Mouse (Mus musculus) liver, embryonic 16.5 days (tissue): Measurements from ENCODE around the gene Asgr2. TPM values are rescaled to one million over a fixed set of nuclear protein-coding genes. Genes with fewer than 3 reads are reported as not detected.
"Not testable (repeated sequence)": the region's sequence is repeated elsewhere in the genome, so short reads cannot be mapped to it uniquely, and the experiment has no call there.

Experiments
- ATAC-seq: fragments of 200-750 bp; cut with Nextera tagmentation; 2 replicates; pipeline ENCODE4 v1.8.0; 2017; ENCODE audit warnings: low read depth, mild to moderate bottlenecking, moderate number of reproducible peaks, moderate library complexity
- H3K27ac ChIP-seq: fragments of 300-500 bp; sonication (generic); 2 replicates; pipeline ENCODE4 v1.5.1; 2014; ENCODE audit warnings: mild to moderate bottlenecking, low read length
- H3K27me3 ChIP-seq: fragments of 300-500 bp; sonication (generic); 2 replicates; pipeline ENCODE4 v1.6.1; 2014; ENCODE audit warnings: low read depth, low read length, mixed read lengths; ENCODE audit not compliant: control insufficient read depth, insufficient read depth
- H3K36me3 ChIP-seq: fragments of 300-500 bp; sonication (generic); 2 replicates; pipeline ENCODE4 v1.6.1; 2014; ENCODE audit warnings: mild to moderate bottlenecking; ENCODE audit not compliant: control insufficient read depth, insufficient read depth
- H3K4me1 ChIP-seq: fragments of 300-500 bp; sonication (generic); 2 replicates; pipeline ENCODE4 v1.6.1; 2014; ENCODE audit warnings: low read depth, low read length, mixed read lengths; ENCODE audit not compliant: control insufficient read depth
- H3K4me2 ChIP-seq: fragments of 300-500 bp; sonication (generic); 2 replicates; pipeline ENCODE4 v1.6.1; 2014; ENCODE audit warnings: low read depth, low read length, mixed read lengths
- H3K4me3 ChIP-seq: fragments of 300-500 bp; sonication (generic); 2 replicates; pipeline ENCODE4 v1.5.1; 2014; ENCODE audit warnings: low read depth, mild to moderate bottlenecking, low read length
- H3K9ac ChIP-seq: fragments of 300-500 bp; sonication (generic); 2 replicates; pipeline ENCODE4 v1.6.1; 2014; ENCODE audit warnings: low read depth, low read length
- H3K9me3 ChIP-seq: fragments of 300-500 bp; sonication (generic); replicated peaks from 2 replicates; pipeline ENCODE4 v1.6.1; 2016; ENCODE audit warnings: low read length; ENCODE audit not compliant: control insufficient read depth
- WGBS: fragments of 180-500 bp; shearing (Covaris S2); extraction: QIAGEN DNeasy Blood & Tissue Kit; methylation state at CpG from one replicate; pipeline ENCODE4 v1.1.7; 2014; ENCODE audit not compliant: insufficient replicate concordance; 5-methylcytosine and 5-hydroxymethylcytosine counted together
- polyA plus RNA-seq: library from polyadenylated mRNA; unstranded; fragments of >200 nt; fragmentation: Nextera tagmentation; extraction: Ambion mirVana; gene quantifications from 2 replicates; pipeline ENCODE4 v1.2.1, GENCODE M21; 2015

The Asgr2 gene
- polyA plus RNA-seq, 1 experiment from 2014 or later, result 13.1 TPM

- no peaks in the 10 kb centered on the region for H3K4me1 ChIP-seq
- H3K9ac ChIP-seq, result no peak overlapping the region
- no peaks in the 10 kb centered on the region for H3K9me3 ChIP-seq
- no peak overlapping the region for H3K4me2 ChIP-seq
- H3K27me3 ChIP-seq, result no peaks in the 10 kb centered on the region
- no peak overlapping the region for H3K4me3 ChIP-seq
- no peaks in the 10 kb centered on the region for H3K36me3 ChIP-seq
- 56% methylated on average over 8 of the region's 8 CpGs for WGBS
- no peak for ATAC-seq
- H3K27ac ChIP-seq, result no peak overlapping the region
Observed at GRCm38 (mm10) chr11:70107085-70107484, 14.6 kb downstream of the Asgr2 start.

- Histone ChIP-seq H3K4me1 (no peaks in the 10 kb centered on the region), H3K27me3 (no peaks in the 10 kb centered on the region), H3K9me3 (no peaks in the 10 kb centered on the region), H3K36me3 (no peaks in the 10 kb centered on the region), H3K27ac (no peak overlapping the region), H3K9ac (no peak overlapping the region), H3K4me3 (no peak overlapping the region), H3K4me2 (no peak overlapping the region)
- WGBS, result 50% methylated on average over 3 of the region's 3 CpGs
- ATAC-seq, result no peak
Observed at GRCm38 (mm10) chr11:70110146-70110545, 17.7 kb downstream of the Asgr2 start.

- Histone ChIP-seq H3K36me3 (no peaks in the 10 kb centered on the region), H3K9ac (no peak overlapping the region), H3K4me1 (no peaks in the 10 kb centered on the region), H3K27me3 (no peaks in the 10 kb centered on the region), H3K9me3 (0 out of 2 replicates have a peak, but pooled peaks cover 3% of the 10 kb centered on the region), H3K4me2 (no peak overlapping the region), H3K4me3 (no peak overlapping the region), H3K27ac (no peak overlapping the region)
- 26% methylated on average over 4 of the region's 4 CpGs for WGBS
- no peak for ATAC-seq
Observed at GRCm38 (mm10) chr11:70114562-70114961, 22.1 kb downstream of the Asgr2 start.

- WGBS, result 75% methylated on average over 3 of the region's 3 CpGs
- Histone ChIP-seq H3K9ac (no peak overlapping the region), H3K4me2 (no peak overlapping the region), H3K4me3 (no peak overlapping the region), H3K27me3 (no peaks in the 10 kb centered on the region), H3K27ac (no peak overlapping the region), H3K9me3 (0 out of 2 replicates have a peak, but pooled peaks cover 3% of the 10 kb centered on the region), H3K36me3 (no peaks in the 10 kb centered on the region), H3K4me1 (no peaks in the 10 kb centered on the region)
- no peak for ATAC-seq
Observed at GRCm38 (mm10) chr11:70115901-70116300, 23.5 kb downstream of the Asgr2 start.

GRCm38 (mm10) chr11:70129926-70130379 lies 37.5 kb downstream of the Asgr2 start, which contains the start of gene Mgl2:
Gene Mgl2, plus strand, starts transcription at chr11:70130329.
- no peak for ATAC-seq
- no peak within 1 kb of the TSS for H3K27ac ChIP-seq
- no peak within 1 kb of the TSS for H3K4me3 ChIP-seq
- no peaks in the 10 kb centered on the region for H3K4me1 ChIP-seq
- no peaks in the 10 kb centered on the region for H3K9me3 ChIP-seq
- WGBS, result 28% methylated on average over 9 of the region's 9 CpGs
- 0 out of 2 replicates have a peak within 1 kb of the TSS, but pooled peaks have one; percentile 14 for H3K4me2 ChIP-seq
- H3K27me3 ChIP-seq, result no peaks in the 10 kb centered on the region
- no peaks in the 10 kb centered on the region for H3K36me3 ChIP-seq
- no peak within 1 kb of the TSS for H3K9ac ChIP-seq

GRCm38 (mm10) chr11:70135001-70135400 lies 42.6 kb downstream of the Asgr2 start:
- 56% methylated on average over 3 of the region's 3 CpGs for WGBS
- not testable (repeated sequence) for ATAC-seq

GRCm38 (mm10) chr11:70135925-70136324 lies 43.5 kb downstream of the Asgr2 start:
- not testable (repeated sequence) for H3K4me3 ChIP-seq, H3K9me3 ChIP-seq, H3K9ac ChIP-seq, H3K4me1 ChIP-seq, H3K27me3 ChIP-seq, H3K4me2 ChIP-seq, ATAC-seq, H3K27ac ChIP-seq, H3K36me3 ChIP-seq
- 74% methylated on average over 8 of the region's 8 CpGs for WGBS

More at GRCm38 (mm10) chr11:70135001-70135400, 42.6 kb downstream of the Asgr2 start:
- H3K27me3 ChIP-seq, H3K4me2 ChIP-seq, H3K9me3 ChIP-seq, H3K9ac ChIP-seq, H3K36me3 ChIP-seq, H3K27ac ChIP-seq, H3K4me3 ChIP-seq, H3K4me1 ChIP-seq: not testable (repeated sequence)

GRCm38 (mm10) chr11:70139171-70139570 lies 46.7 kb downstream of the Asgr2 start:
- H3K9me3 ChIP-seq, result no peaks in the 10 kb centered on the region
- WGBS, result 74% methylated on average over 10 of the region's 10 CpGs
- H3K36me3 ChIP-seq, result no peaks in the 10 kb centered on the region
- no peak for ATAC-seq
- no peaks in the 10 kb centered on the region for H3K4me1 ChIP-seq
- no peaks in the 10 kb centered on the region for H3K27me3 ChIP-seq
- no peak overlapping the region for H3K27ac ChIP-seq
- H3K9ac ChIP-seq, result no peak overlapping the region
- H3K4me2 ChIP-seq, result no peak overlapping the region
- no peak overlapping the region for H3K4me3 ChIP-seq

- 56% methylated on average over 3 of the region's 3 CpGs for WGBS
- Histone ChIP-seq H3K4me3 (no peak overlapping the region), H3K36me3 (no peaks in the 10 kb centered on the region), H3K4me1 (no peaks in the 10 kb centered on the region), H3K9me3 (no peaks in the 10 kb centered on the region), H3K9ac (no peak overlapping the region), H3K27ac (no peak overlapping the region), H3K4me2 (no peak overlapping the region), H3K27me3 (no peaks in the 10 kb centered on the region)
- ATAC-seq, result no peak
Observed at GRCm38 (mm10) chr11:70151072-70151471, 58.6 kb downstream of the Asgr2 start.
